Mouse (Mus musculus): ENCODE data around the gene Plekhn1. TPM values are rescaled to one million over a fixed set of nuclear protein-coding genes. Genes with fewer than 3 reads are reported as not detected.

Plekhn1 gene
- total RNA-seq, 2 experiments from 2014 or later: 13.3 to 20.3 TPM

- DNase-seq: peak; percentile 92
Observed at GRCm38 (mm10) chr4:156215649-156216048, 19.0 kb downstream of the Plekhn1 start, which contains the start of gene Perm1. Gene Perm1 (plus strand): TSS chr4:156215868.

- no peak for DNase-seq
Observed at GRCm38 (mm10) chr4:156213134-156213533, 21.5 kb downstream of the Plekhn1 start.

GRCm38 (mm10) chr4:156209963-156210635 is 24.6 kb downstream of the Plekhn1 start:
- no peak for DNase-seq

GRCm38 (mm10) chr4:156208872-156209271 is 25.8 kb downstream of the Plekhn1 start:
- DNase-seq: no peak

GRCm38 (mm10) chr4:156203413-156204131 is 31.1 kb downstream of the Plekhn1 start:
- peak; percentile 44 for DNase-seq

- peak; percentile 79 for DNase-seq
Observed at GRCm38 (mm10) chr4:156203001-156203412, 31.6 kb downstream of the Plekhn1 start, which contains the start of gene AW011738. Gene AW011738 (plus strand): TSS chr4:156203304.

GRCm38 (mm10) chr4:156202462-156202893 is 32.2 kb downstream of the Plekhn1 start:
- no peak for DNase-seq

GRCm38 (mm10) chr4:156200623-156201475 is 33.8 kb downstream of the Plekhn1 start, which contains the start of gene Isg15:
Gene Isg15 (minus strand): TSS chr4:156200818.
- DNase-seq: no peak

GRCm38 (mm10) chr4:156197829-156198205 is 36.8 kb downstream of the Plekhn1 start:
- DNase-seq: peak; percentile 93

- DNase-seq: peak; percentile 86
Observed at GRCm38 (mm10) chr4:156197131-156197828, 37.4 kb downstream of the Plekhn1 start, which contains the start of gene Agrn. Gene Agrn (minus strand): TSS chr4:156197488.

GRCm38 (mm10) chr4:156195927-156196870 is 38.5 kb downstream of the Plekhn1 start:
- DNase-seq: peak; percentile 60

- DNase-seq: no peak
Observed at GRCm38 (mm10) chr4:156194346-156194745, 40.3 kb downstream of the Plekhn1 start.

GRCm38 (mm10) chr4:156193906-156194305 is 40.8 kb downstream of the Plekhn1 start:
- no peak for DNase-seq

GRCm38 (mm10) chr4:156193200-156193590 is 41.5 kb downstream of the Plekhn1 start:
- no peak for DNase-seq

- peak; percentile 64 for DNase-seq
Observed at GRCm38 (mm10) chr4:156192421-156193199, 42.0 kb downstream of the Plekhn1 start.

- no peak for DNase-seq
Observed at GRCm38 (mm10) chr4:156188811-156189323, 45.8 kb downstream of the Plekhn1 start.

- no peak for DNase-seq
Observed at GRCm38 (mm10) chr4:156188162-156188810, 46.4 kb downstream of the Plekhn1 start.

GRCm38 (mm10) chr4:156185950-156186850 is 48.5 kb downstream of the Plekhn1 start:
- peak; percentile 50 for DNase-seq

Measured in adrenal gland, postnatal 10 days (tissue).